Mouse (Mus musculus) bone marrow, adult 2 months (tissue): ENCODE data around the gene Ckap2l. TPM values are rescaled to one million over a fixed set of nuclear protein-coding genes. Genes with fewer than 3 reads are reported as not detected.

Experiments
- H3K27ac ChIP-seq: fragments of 200-500 bp; 2 replicates; pipeline ENCODE4 v1.5.1; 2012; ENCODE audit warnings: low read depth, mild to moderate bottlenecking, control low read depth, inconsistent platforms, low read length; ENCODE audit not compliant: control insufficient read depth, poor library complexity, insufficient read depth
- H3K4me1 ChIP-seq: fragments of 200-500 bp; 2 replicates; pipeline ENCODE4 v1.6.1; 2011; ENCODE audit warnings: low read length; ENCODE audit not compliant: control insufficient read depth, insufficient read depth
- H3K4me3 ChIP-seq: fragments of 200-500 bp; replicated peaks from 2 replicates; pipeline ENCODE3; 2011; ENCODE audit warnings: mild to moderate bottlenecking, low read depth, low read length, control low read depth; ENCODE audit not compliant: control insufficient read depth
- CTCF ChIP-seq: fragments of 200-500 bp; IDR thresholded peaks from 2 replicates; pipeline ENCODE4 v1.5.1; 2011; ENCODE audit warnings: low read length, control low read depth; ENCODE audit not compliant: control insufficient read depth, insufficient read depth
- POLR2A ChIP-seq: fragments of 200-500 bp; IDR thresholded peaks from 2 replicates; pipeline ENCODE4 v1.6.1; 2011; ENCODE audit warnings: low read depth, mild to moderate bottlenecking, control low read depth, low read length, borderline replicate concordance; ENCODE audit not compliant: control insufficient read depth
- WGBS: fragments of 180-500 bp; shearing (Covaris S2); methylation state at CpG from one replicate; pipeline ENCODE4 v1.1.7; 2018; 5-methylcytosine and 5-hydroxymethylcytosine counted together
- polyA plus RNA-seq: library from polyadenylated mRNA; stranded (reverse); fragments of >200 nt; gene quantifications from 2 replicates; pipeline ENCODE4 v1.2.4, GENCODE M21; 2011; ENCODE audit warnings: low replicate concordance; ENCODE audit not compliant: missing spikeins, insufficient read depth, insufficient read length

Gene Ckap2l
- polyA plus RNA-seq, 1 experiment: 27.3 TPM

DNA sequence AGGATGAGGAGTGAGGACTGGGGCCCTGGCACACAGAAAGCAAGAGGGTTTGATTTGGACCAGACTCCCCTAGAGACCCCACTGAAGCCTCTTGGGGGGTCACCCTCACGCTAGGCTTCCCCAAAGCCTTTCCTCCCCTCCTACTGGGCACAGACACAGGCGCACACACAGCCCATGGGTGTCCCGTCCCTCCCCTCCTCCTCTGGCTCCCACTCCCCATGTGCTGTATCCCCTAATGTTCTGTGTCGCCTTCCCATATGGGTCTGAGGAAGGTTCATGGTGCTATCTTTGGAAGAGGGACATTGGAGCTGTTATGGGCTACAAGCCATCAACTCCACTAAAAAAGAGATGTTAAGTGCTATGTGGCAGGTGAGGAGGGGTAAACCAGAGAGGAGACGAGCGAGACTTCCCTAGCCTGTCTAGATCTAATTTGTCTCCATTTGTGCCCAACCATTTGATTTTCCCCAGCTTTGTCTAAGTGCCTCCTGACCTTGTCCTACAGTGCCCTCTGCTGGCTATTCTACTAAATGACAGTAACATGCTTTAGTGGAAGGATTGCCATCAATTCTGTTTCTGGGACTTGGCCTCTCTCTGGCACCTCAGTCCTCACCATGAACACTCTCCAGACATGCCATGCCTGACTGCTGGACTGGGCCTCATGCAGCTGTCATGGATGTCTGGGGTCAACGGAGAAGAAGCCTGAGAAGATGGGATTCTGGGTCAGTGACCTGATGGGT is 38.4 kb downstream of the Ckap2l start:
- no peaks in the 10 kb centered on the region; the same call in 1 of the 2 replicates for H3K4me1 ChIP-seq
- TF ChIP-seq CTCF: peak; percentile 58
- TF ChIP-seq POLR2A: no peak
- H3K27ac ChIP-seq: no peak overlapping the region
- H3K4me3 ChIP-seq: no peak overlapping the region
- WGBS: 38% methylated on average over 7 of the region's 7 CpGs

GRCm38 (mm10) chr2:129258056-129258455 is 39.0 kb downstream of the Ckap2l start:
- WGBS: 93% methylated on average over 3 of the region's 3 CpGs
- Histone ChIP-seq H3K27ac (no peak overlapping the region), H3K4me1 (no peaks in the 10 kb centered on the region; the same call in 1 of the 2 replicates), H3K4me3 (no peak overlapping the region)
- TF ChIP-seq CTCF (no peak), POLR2A (no peak)

DNA sequence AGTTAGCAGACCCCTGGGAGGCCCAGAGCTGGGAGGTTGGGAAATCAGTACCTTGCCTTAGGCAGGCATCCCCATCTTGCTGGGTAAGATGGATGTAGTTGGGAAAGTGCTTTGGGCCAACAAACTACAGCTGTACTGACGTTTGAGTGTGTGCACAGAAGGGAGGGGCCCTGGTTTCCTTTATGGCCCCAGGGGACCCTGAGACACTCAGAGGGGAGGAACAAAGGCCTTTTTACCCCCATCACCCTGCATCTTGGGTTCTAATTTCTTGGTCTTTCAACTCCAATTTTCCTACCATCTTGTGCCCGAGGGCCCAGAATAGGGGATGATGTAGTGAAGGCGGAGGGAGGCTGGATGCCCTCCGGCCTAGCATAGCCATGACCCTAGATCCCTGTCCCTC is 41.0 kb downstream of the Ckap2l start:
- TF ChIP-seq POLR2A: no peak
- no peak for TF ChIP-seq CTCF

DNA sequence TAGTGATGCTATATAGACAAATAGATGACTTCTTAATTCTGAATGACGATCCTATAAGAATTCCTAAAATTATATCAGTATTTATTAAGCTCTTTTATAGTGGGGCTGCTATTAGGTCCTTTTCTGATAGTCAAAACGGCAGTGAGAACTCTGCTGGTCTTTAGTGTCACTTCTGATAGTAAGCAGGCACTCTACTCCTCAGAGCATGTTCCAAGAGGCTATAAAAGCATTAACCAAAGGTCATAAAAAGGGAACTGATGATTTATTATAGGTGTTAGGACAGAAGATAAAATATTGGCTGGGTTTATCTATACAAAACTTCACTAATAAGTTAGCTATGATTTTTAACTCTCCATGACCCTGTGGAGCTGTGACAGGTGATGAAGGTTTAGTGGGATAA is 42.9 kb downstream of the Ckap2l start:
- TF ChIP-seq CTCF (no peak), POLR2A (no peak)
- WGBS: 74% methylated on average over 2 of the region's 2 CpGs
- Histone ChIP-seq H3K4me1 (no peaks in the 10 kb centered on the region; the same call in 1 of the 2 replicates), H3K4me3 (no peak overlapping the region), H3K27ac (no peak overlapping the region)

More for the DNA sequence above, 41.0 kb downstream of the Ckap2l start:
- Histone ChIP-seq H3K4me1 (no peaks in the 10 kb centered on the region; the same call in 1 of the 2 replicates), H3K4me3 (no peak overlapping the region), H3K27ac (no peak overlapping the region)
- 73% methylated on average over 4 of the region's 4 CpGs for WGBS

GRCm38 (mm10) chr2:129253631-129253970 is 43.4 kb downstream of the Ckap2l start:
- TF ChIP-seq CTCF (no peak), POLR2A (no peak)
- Histone ChIP-seq H3K4me1 (no peaks in the 10 kb centered on the region; the same call in 1 of the 2 replicates), H3K27ac (no peak overlapping the region), H3K4me3 (no peak overlapping the region)
- 81% methylated on average over 2 of the region's 2 CpGs for WGBS

DNA sequence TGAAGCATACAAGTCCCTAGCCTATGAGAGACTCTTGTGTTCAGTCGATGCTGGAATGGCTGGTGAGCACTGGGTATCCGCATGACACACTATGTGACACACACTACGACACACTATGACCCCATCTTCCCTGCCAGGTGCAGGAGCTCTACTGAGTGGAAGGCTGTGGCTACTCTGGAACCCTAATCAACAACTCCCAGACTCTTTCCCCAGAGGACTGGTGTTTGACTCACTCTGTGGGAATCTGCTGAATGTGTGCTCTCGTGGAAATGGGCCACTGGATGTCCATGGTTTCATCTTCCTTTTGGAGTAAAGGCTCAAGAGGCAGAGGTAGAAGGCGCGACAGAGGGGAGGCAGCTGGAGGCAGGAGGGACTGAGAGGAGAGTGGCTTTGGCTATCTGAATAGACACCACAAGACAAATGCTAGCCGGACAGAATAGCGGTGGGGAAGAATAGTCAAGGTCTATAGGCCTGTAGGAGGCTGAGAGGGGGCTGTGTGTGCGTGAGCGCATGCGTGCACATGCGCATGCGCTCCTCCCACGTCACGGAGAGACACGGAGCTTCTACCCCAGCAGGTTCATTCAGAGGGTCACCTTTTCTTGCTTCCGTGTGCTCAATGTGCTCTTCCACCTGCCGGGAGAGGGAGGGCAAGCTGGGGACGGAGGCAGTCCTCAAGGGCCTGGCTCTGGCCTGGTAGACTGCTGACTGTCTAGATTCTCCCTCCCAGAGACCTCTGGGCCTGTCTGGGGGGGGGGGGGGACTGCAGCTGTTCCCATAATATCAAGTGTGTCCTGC is 44.0 kb downstream of the Ckap2l start:
- 90% methylated on average over 19 of the region's 19 CpGs for WGBS
- Histone ChIP-seq H3K27ac (no peak overlapping the region), H3K4me1 (no peaks in the 10 kb centered on the region; the same call in 1 of the 2 replicates), H3K4me3 (no peak overlapping the region)
- no peak for TF ChIP-seq POLR2A
- no peak for TF ChIP-seq CTCF

GRCm38 (mm10) chr2:129249321-129249720 is 47.7 kb downstream of the Ckap2l start:
- WGBS: 53% methylated on average over 1 of the region's 1 CpGs
- H3K4me3 ChIP-seq: no peak overlapping the region
- no peak for TF ChIP-seq POLR2A
- no peak for TF ChIP-seq CTCF

DNA sequence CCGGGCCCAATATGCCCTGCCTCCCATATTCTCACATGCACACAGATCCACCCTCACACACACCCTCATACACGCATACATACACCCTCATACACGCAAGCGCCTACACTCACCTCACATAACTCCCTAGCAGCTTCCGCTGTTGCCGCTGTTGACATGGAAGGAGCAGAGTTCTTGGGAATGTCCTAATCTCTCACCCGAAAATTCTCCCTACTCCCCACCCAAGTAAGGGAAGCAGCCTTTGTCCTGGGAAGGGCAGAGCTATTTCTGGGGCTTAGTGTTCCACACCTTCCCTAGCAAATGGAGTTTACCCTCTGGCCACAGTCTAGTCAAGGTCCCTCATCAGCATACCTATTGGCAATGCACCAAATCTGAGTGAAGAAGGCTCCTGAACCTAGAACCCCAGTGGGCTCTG is 49.3 kb downstream of the Ckap2l start:
- Histone ChIP-seq H3K27ac (no peak overlapping the region), H3K4me3 (no peak overlapping the region), H3K4me1 (no peaks in the 10 kb centered on the region; the same call in 1 of the 2 replicates)
- TF ChIP-seq CTCF: no peak
- no peak for TF ChIP-seq POLR2A
- 87% methylated on average over 7 of the region's 7 CpGs for WGBS

More at GRCm38 (mm10) chr2:129249321-129249720, 47.7 kb downstream of the Ckap2l start:
- H3K4me1 ChIP-seq: no peaks in the 10 kb centered on the region
- no peak overlapping the region for H3K27ac ChIP-seq

GRCm38 (mm10) chr2:129246924-129247323 is 50.1 kb downstream of the Ckap2l start:
- no peak for TF ChIP-seq CTCF
- WGBS: 93% methylated on average over 12 of the region's 12 CpGs
- Histone ChIP-seq H3K4me1 (peaks cover 4% of the 10 kb centered on the region; the same call in 1 of the 2 replicates), H3K4me3 (no peak overlapping the region), H3K27ac (no peak overlapping the region)
